Mouse (Mus musculus) intestine, embryonic 16.5 days (tissue): ENCODE results near the gene Polrmt. TPM values are rescaled to one million over a fixed set of nuclear protein-coding genes. Genes with fewer than 3 reads are reported as not detected.

Experiments
- ATAC-seq: fragments of 200-750 bp; cut with Nextera tagmentation; 2 replicates; pipeline ENCODE4 v1.8.0; 2017; ENCODE audit warnings: moderate TSS enrichment, moderate library complexity
- H3K27ac ChIP-seq: fragments of 300-500 bp; sonication (generic); 2 replicates; pipeline ENCODE4 v1.5.1; 2014; ENCODE audit warnings: mild to moderate bottlenecking, low read length
- H3K27me3 ChIP-seq: fragments of 300-500 bp; sonication (generic); replicated peaks from 2 replicates; pipeline ENCODE4 v1.6.1; 2014; ENCODE audit warnings: low read length, control low read depth, mixed read lengths; ENCODE audit not compliant: control insufficient read depth, insufficient read depth
- H3K36me3 ChIP-seq: fragments of 300-500 bp; sonication (generic); 2 replicates; pipeline ENCODE4 v1.6.1; 2014; ENCODE audit warnings: low read length, control low read depth; ENCODE audit not compliant: control insufficient read depth, insufficient read depth
- H3K4me1 ChIP-seq: fragments of 300-500 bp; sonication (generic); 2 replicates; pipeline ENCODE4 v1.6.1; 2014; ENCODE audit warnings: low read length, control low read depth, mixed read lengths; ENCODE audit not compliant: control insufficient read depth, insufficient read depth
- H3K4me2 ChIP-seq: fragments of 300-500 bp; sonication (generic); 2 replicates; pipeline ENCODE4 v1.6.1; 2014; ENCODE audit warnings: low read depth, low read length, control low read depth
- H3K4me3 ChIP-seq: fragments of 300-500 bp; sonication (generic); 2 replicates; pipeline ENCODE4 v1.5.1; 2014; ENCODE audit warnings: mild to moderate bottlenecking, low read length
- H3K9ac ChIP-seq: fragments of 300-500 bp; sonication (generic); 2 replicates; pipeline ENCODE4 v1.6.1; 2014; ENCODE audit warnings: low read depth, low read length
- H3K9me3 ChIP-seq: fragments of 300-500 bp; sonication (generic); 2 replicates; pipeline ENCODE4 v1.6.1; 2016; ENCODE audit warnings: low read length, control low read depth; ENCODE audit not compliant: control insufficient read depth
- WGBS: fragments of 180-500 bp; shearing (Covaris S2); extraction: QIAGEN DNeasy Blood & Tissue Kit; methylation state at CpG from one replicate; pipeline ENCODE4 v1.1.7; 2014; 5-methylcytosine and 5-hydroxymethylcytosine counted together
- polyA plus RNA-seq: library from polyadenylated mRNA; unstranded; fragments of >200 nt; fragmentation: Nextera tagmentation; extraction: Ambion mirVana; gene quantifications from 2 replicates; pipeline ENCODE4 v1.2.1, GENCODE M21; 2015

Polrmt gene
- polyA plus RNA-seq, 1 experiment from 2014 or later = 40.5 TPM

DNA sequence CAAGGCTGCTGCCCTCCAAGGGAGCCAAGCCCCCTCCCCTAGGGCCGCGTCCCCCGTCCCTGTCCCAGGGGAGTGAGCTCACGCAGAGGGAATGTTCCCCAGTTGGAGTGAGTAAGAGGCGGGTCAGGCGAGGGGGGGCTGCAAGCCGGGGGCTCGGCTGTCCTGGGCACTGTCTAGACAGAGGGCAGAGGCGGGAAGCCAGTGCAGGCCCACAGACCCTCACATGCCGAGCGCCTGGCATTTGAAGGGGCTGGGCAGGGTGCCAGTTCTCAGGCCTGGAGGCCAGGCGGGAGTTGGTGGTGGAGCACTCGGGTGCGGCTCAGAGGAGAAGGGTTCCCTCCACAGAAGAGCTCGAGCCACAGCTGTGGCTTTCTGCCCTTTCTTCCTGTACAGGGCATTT lies 31.6 kb upstream of the Polrmt start:
- 14% methylated on average over 15 of the region's 15 CpGs for whole genome bisulfite sequencing
- Histone ChIP-seq H3K9me3 (no peaks in the 10 kb centered on the region), H3K4me3 (peak overlapping the region; percentile 60), H3K9ac (peak overlapping the region; percentile 72), H3K4me2 (peak overlapping the region; percentile 91), H3K27me3 (no peaks in the 10 kb centered on the region; the same call in 1 of the 2 replicates), H3K4me1 (peaks cover 37% of the 10 kb centered on the region), H3K36me3 (no peaks in the 10 kb centered on the region), H3K27ac (peak overlapping the region; percentile 57)
- no peak for ATAC-seq

DNA sequence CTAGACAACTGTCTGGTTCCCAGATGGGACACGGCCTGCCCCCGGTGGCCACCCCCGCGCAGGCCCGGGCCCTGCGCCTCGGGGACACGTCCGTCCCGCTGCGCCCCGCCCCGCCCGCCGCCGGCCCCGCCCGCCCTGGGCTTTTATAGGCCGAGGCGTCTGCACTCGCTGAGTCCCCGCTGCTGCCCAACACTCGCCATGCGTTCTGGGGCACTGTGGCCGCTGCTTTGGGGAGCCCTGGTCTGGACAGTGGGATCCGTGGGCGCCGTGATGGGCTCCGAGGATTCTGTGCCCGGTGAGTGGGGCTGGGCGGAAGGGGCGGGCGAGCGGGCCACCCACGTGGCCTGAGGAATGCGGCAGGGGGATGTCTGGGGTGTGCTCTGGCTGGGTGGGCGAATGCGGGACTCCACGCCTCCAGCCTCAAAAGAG lies 30.7 kb upstream of the Polrmt start, which contains the start of gene Fstl3:
TSS of gene Fstl3 (plus strand) at position 170 of the 429 bp plus-strand sequence.
- 2% methylated on average over 36 of the region's 39 CpGs for WGBS

DNA sequence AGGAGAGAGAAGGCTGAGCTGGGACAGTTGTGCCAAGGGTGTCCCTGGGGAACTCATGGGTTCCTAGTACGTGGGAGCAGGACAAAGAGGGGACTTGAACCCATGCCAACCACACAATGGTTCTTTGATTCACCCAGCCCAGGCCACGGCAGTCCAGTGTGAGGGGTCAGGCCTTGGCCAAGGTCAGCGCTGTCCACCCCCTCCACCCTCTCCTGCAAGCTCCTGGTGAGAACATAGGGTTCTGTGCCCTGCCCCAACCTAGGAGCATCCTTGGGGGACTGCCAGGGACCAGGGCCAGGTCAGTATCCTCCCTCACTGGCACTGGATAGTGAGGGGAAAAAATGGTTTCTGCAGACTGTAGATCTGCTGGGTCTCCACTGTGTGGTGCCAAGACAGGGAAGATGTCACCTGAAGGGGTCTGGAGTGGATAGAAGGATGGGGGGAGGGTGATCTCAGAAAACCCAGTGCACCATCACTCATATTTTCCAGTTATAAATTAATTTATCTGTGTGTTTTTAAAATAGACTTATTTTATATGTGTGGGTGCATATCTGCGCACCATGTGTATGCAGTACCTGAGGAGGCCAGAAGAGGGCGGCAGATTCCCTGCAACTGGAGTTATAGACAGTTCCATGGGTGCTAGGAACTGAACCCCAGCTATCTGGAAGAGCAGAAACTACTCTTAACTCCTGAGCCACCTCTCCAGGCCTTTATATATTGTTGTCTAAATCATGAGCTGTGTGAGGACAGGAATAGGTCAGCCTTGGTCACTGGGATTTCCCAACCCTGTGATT lies 28.3 kb upstream of the Polrmt start:
- H3K27ac ChIP-seq = no peak overlapping the region
- no peak overlapping the region for H3K4me2 ChIP-seq
- H3K9me3 ChIP-seq = 0 out of 2 replicates have a peak, but pooled peaks cover 5% of the 10 kb centered on the region
- H3K36me3 ChIP-seq = no peaks in the 10 kb centered on the region
- H3K4me1 ChIP-seq = peaks cover 25% of the 10 kb centered on the region
- 63% methylated on average over 5 of the region's 5 CpGs for WGBS
- no peak overlapping the region for H3K4me3 ChIP-seq
- no peaks in the 10 kb centered on the region; the same call in 1 of the 2 replicates for H3K27me3 ChIP-seq
- H3K9ac ChIP-seq = no peak overlapping the region
- ATAC-seq = no peak

More for the DNA sequence above, 30.7 kb upstream of the Polrmt start, which contains the start of gene Fstl3:
- H3K27me3 ChIP-seq = no peaks in the 10 kb centered on the region; the same call in 1 of the 2 replicates
- 0 out of 2 replicates have a peak, but pooled peaks cover 4% of the 10 kb centered on the region for H3K9me3 ChIP-seq
- ATAC-seq = no peak
- peak within 1 kb of the TSS; percentile 57 for H3K27ac ChIP-seq
- peak within 1 kb of the TSS; percentile 91 for H3K4me2 ChIP-seq
- H3K9ac ChIP-seq = peak within 1 kb of the TSS; percentile 72
- no peaks in the 10 kb centered on the region for H3K36me3 ChIP-seq
- peaks cover 37% of the 10 kb centered on the region for H3K4me1 ChIP-seq
- H3K4me3 ChIP-seq = peak within 1 kb of the TSS; percentile 60

DNA sequence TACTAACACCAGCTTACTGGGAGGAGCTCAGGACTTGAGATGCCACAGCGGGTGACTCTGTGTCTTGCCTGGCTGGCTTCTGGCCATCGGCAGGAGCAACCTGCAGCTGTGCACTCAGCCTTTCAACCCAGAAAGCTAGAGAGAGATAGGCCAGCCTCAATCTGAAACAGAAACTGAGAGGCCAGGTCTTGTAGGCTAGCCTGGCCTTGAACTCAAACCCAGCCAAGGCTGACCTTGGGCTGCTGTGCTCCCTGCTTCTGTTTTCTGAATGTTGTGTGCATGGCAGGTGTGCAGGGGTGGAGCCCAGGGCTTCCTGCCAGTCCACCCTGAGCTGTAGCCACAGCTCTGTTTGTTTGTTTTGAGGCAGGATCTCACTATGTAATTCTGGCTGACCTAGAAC lies 26.8 kb upstream of the Polrmt start:
- Histone ChIP-seq H3K27ac (no peak overlapping the region), H3K27me3 (no peaks in the 10 kb centered on the region; the same call in 1 of the 2 replicates), H3K4me2 (no peak overlapping the region), H3K4me3 (no peak overlapping the region), H3K9ac (no peak overlapping the region), H3K4me1 (peaks cover 18% of the 10 kb centered on the region), H3K9me3 (0 out of 2 replicates have a peak, but pooled peaks cover 5% of the 10 kb centered on the region), H3K36me3 (no peaks in the 10 kb centered on the region)
- WGBS = 82% methylated on average over 2 of the region's 2 CpGs
- no peak for ATAC-seq

DNA sequence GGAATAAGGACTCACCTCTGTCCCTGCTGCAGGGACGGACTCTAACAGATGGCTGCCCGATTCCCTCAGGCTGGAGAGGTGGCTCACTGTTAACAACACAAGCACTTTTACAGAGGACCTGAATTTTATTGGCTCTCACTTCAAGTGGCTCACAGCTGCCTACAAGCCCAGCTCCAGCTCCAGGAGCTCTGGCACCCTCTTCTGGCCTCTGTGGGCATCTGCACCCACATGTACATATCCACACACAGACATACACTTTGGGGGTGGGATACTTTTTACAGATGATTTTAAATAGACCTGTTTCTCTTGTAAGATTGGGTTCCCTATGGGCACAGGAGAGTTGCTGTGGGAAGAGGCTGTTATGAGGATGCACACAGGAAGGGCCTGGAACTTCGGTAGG lies 25.9 kb upstream of the Polrmt start:
- H3K9ac ChIP-seq = no peak overlapping the region
- no peaks in the 10 kb centered on the region for H3K36me3 ChIP-seq
- no peak for ATAC-seq
- no peak overlapping the region for H3K4me2 ChIP-seq
- WGBS = 98% methylated on average over 3 of the region's 3 CpGs
- H3K9me3 ChIP-seq = 0 out of 2 replicates have a peak, but pooled peaks cover 5% of the 10 kb centered on the region
- H3K27me3 ChIP-seq = no peaks in the 10 kb centered on the region; the same call in 1 of the 2 replicates
- H3K4me3 ChIP-seq = no peak overlapping the region
- H3K4me1 ChIP-seq = peaks cover 18% of the 10 kb centered on the region
- no peak overlapping the region for H3K27ac ChIP-seq

DNA sequence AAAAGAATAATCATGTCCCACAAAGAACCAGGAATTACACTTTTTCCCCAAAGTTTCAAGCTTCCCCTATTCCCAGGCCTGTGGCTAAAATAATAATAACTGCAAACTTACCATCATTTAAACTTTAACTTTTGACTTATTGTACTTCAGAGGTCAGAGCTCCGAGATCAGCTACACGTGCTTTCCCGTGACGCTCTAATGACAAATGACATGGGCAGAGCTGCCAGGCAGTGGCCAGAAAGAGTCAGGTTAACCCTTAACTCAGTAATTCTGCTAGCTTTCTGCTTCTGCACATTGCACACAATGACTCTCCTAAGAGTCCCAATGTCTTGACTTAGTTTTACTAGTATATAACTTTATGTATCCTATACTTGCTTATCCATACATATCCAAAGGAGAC lies 22.9 kb upstream of the Polrmt start:
- H3K9ac ChIP-seq = no peak overlapping the region
- H3K36me3 ChIP-seq = no peaks in the 10 kb centered on the region
- no peak overlapping the region for H3K27ac ChIP-seq
- WGBS = 30% methylated on average over 4 of the region's 4 CpGs
- H3K27me3 ChIP-seq = no peaks in the 10 kb centered on the region
- H3K4me1 ChIP-seq = peaks cover 28% of the 10 kb centered on the region
- H3K4me2 ChIP-seq = no peak overlapping the region
- H3K9me3 ChIP-seq = 0 out of 2 replicates have a peak, but pooled peaks cover 5% of the 10 kb centered on the region
- no peak overlapping the region for H3K4me3 ChIP-seq
- no peak for ATAC-seq

DNA sequence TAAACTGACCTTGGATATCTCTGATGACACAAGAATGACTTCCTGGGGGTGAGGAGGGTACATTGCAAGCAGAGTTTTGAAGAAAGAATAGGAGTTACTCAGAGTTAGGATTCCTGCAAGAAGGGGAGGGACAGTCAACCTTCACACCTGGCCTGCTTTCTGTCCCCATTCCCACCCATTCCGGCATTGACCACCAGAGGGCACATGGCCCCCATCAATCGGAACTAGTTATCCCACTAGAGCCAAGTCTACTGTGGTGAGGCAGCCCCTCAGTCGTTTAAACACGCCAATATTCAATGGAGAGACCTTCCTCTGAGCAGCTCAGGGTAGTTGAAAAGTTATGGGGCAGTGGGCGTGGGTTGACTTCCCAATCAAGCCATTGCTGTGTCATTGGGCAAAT lies 22.0 kb upstream of the Polrmt start:
- H3K36me3 ChIP-seq = no peaks in the 10 kb centered on the region
- H3K4me3 ChIP-seq = no peak overlapping the region
- H3K9me3 ChIP-seq = 0 out of 2 replicates have a peak, but pooled peaks cover 5% of the 10 kb centered on the region
- peaks cover 37% of the 10 kb centered on the region for H3K4me1 ChIP-seq
- no peak overlapping the region for H3K9ac ChIP-seq
- no peak overlapping the region for H3K27ac ChIP-seq
- H3K4me2 ChIP-seq = no peak overlapping the region
- no peak for ATAC-seq
- no peaks in the 10 kb centered on the region for H3K27me3 ChIP-seq
- 1% methylated on average over 5 of the region's 5 CpGs for WGBS

DNA sequence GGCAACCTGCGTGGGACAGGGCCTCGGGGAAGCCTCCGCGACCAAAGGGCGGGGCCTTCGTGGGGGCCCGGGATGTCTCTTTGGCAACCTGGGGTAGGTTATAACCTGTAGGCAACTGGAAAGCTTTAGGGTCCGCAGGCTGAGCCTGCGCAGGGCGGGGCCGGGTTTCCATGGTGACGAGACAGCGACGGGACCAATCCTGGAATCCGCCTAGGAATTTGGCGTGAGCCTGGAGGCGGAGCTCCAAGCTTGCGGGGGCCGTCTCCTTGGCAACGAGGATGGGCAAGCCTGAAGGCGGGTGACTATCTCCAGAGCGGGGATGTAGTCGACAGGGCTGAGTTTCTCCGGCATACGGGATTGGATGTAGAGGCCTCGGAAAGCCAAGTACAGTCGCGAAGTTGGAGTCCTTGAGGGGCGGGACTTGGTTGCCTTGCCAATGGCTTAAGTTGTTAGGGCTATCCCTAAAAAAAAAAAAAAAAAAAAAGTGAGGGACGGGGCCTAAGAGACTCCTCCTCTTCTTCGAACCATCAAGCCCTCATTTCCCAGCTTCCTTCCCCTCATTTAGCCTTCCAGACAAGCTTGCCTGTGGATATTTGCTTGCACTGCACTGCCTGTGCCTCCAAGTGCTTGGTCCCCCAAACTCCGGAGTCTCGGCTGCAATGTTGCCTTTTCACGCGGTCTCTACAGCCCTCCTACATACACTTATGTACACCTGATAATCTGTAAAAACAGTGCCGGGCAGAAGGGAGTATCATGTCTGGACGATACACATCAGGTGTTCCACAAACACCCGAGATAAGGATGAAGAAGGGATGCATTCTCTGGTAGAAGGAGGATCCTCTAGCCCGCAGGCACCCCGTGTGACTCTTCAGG lies 21.2 kb upstream of the Polrmt start:
- peak; percentile 75 for ATAC-seq
- H3K27ac ChIP-seq = peak overlapping the region; percentile 95
- peak overlapping the region; percentile 97 for H3K4me3 ChIP-seq
- 0 out of 2 replicates have a peak, but pooled peaks cover 5% of the 10 kb centered on the region for H3K9me3 ChIP-seq
- 11% methylated on average over 40 of the region's 40 CpGs for WGBS
- peak overlapping the region; percentile 99 for H3K4me2 ChIP-seq
- H3K36me3 ChIP-seq = no peaks in the 10 kb centered on the region
- no peaks in the 10 kb centered on the region for H3K27me3 ChIP-seq
- peaks cover 37% of the 10 kb centered on the region for H3K4me1 ChIP-seq
- H3K9ac ChIP-seq = peak overlapping the region; percentile 99
